Mouse (Mus musculus) midbrain, embryonic 13.5 days (tissue): ENCODE results near the gene Tns3. TPM values are rescaled to one million over a fixed set of nuclear protein-coding genes. Genes with fewer than 3 reads are reported as not detected.
A peak's percentile ranks its signal among the peaks of the same experiment; 100 is the strongest.

Experiments used
- ATAC-seq: fragments of 200-750 bp; cut with Nextera tagmentation; 2 replicates; pipeline ENCODE4 v1.8.0; 2017; ENCODE audit warnings: mild to moderate bottlenecking, moderate TSS enrichment, moderate library complexity
- H3K27ac ChIP-seq: fragments of 300-500 bp; sonication (generic); 2 replicates; pipeline ENCODE4 v1.5.1; 2015; ENCODE audit warnings: inconsistent platforms, mild to moderate bottlenecking, moderate library complexity
- H3K27me3 ChIP-seq: fragments of 300-500 bp; sonication (generic); 2 replicates; pipeline ENCODE4 v1.6.1; 2015; ENCODE audit warnings: mild to moderate bottlenecking, inconsistent platforms
- H3K36me3 ChIP-seq: fragments of 300-500 bp; sonication (generic); 2 replicates; pipeline ENCODE4 v1.6.1; 2015; ENCODE audit warnings: mild to moderate bottlenecking, inconsistent platforms
- H3K4me1 ChIP-seq: fragments of 300-500 bp; sonication (generic); replicated peaks from 2 replicates; pipeline ENCODE4 v1.6.1; 2015; ENCODE audit warnings: inconsistent platforms
- H3K4me2 ChIP-seq: fragments of 300-500 bp; sonication (generic); replicated peaks from 2 replicates; pipeline ENCODE4 v1.6.1; 2015; ENCODE audit warnings: moderate library complexity, mild to moderate bottlenecking, inconsistent platforms
- H3K4me3 ChIP-seq: fragments of 300-500 bp; sonication (generic); replicated peaks from 2 replicates; pipeline ENCODE4 v1.5.1; 2015; ENCODE audit warnings: mild to moderate bottlenecking, inconsistent platforms
- H3K9ac ChIP-seq: fragments of 300-500 bp; sonication (generic); replicated peaks from 2 replicates; pipeline ENCODE4 v1.6.1; 2015; ENCODE audit warnings: mild to moderate bottlenecking, inconsistent platforms
- H3K9me3 ChIP-seq: fragments of 300-500 bp; sonication (generic); 2 replicates; pipeline ENCODE4 v1.6.1; 2016; ENCODE audit warnings: mild to moderate bottlenecking, inconsistent platforms
- WGBS: fragments of 180-500 bp; shearing (Covaris S2); methylation state at CpG from one replicate; pipeline ENCODE4 v1.1.7; 2015; 5-methylcytosine and 5-hydroxymethylcytosine counted together
- polyA plus RNA-seq: library from polyadenylated mRNA; unstranded; fragments of >200 nt; fragmentation: Nextera tagmentation; extraction: Ambion mirVana; gene quantifications from 2 replicates; pipeline ENCODE4 v1.2.1, GENCODE M21; 2015

The Tns3 gene
- polyA plus RNA-seq, 1 experiment from 2014 or later: 4.4 TPM

- Histone ChIP-seq H3K27ac (peak overlapping the region; percentile 55; the same call in 1 of the 2 replicates), H3K9ac (0 out of 2 replicates have a peak overlapping the region, but pooled peaks have one; percentile 12), H3K4me3 (no peak overlapping the region), H3K4me1 (peaks cover 32% of the 10 kb centered on the region), H3K9me3 (no peaks in the 10 kb centered on the region), H3K4me2 (peak overlapping the region; percentile 32), H3K27me3 (peaks cover 3% of the 10 kb centered on the region; the same call in 1 of the 2 replicates), H3K36me3 (no peaks in the 10 kb centered on the region)
- ATAC-seq: peak; percentile 86
- 5% methylated on average over 16 of the region's 16 CpGs for WGBS
These were observed 28.5 kb upstream of the Tns3 start for GRCm38 (mm10) chr11:8692536-8693471.

DNA sequence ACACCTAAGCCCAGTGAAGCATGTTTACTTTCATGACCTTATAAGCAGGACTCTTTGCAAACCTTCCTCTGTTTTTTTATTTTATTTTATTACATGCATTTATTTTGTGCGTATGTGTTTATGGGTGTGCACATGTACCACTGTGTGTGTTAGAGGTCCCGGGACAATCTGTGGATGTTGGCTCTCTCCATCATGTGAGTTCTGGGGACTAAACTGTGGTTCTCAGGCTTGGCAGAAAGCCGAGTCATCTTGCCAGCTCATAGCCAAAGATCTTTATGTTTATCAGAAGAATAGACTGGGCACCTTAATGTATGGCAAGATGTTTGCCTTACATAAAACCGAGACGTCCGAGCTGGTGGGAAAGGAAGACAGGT is 27.8 kb upstream of the Tns3 start:
- ATAC-seq: peak; percentile 3
- Histone ChIP-seq H3K9ac (no peak overlapping the region), H3K36me3 (no peaks in the 10 kb centered on the region), H3K27me3 (peaks cover 3% of the 10 kb centered on the region; the same call in 1 of the 2 replicates), H3K4me3 (no peak overlapping the region), H3K9me3 (no peaks in the 10 kb centered on the region), H3K4me1 (peaks cover 32% of the 10 kb centered on the region), H3K27ac (0 out of 2 replicates have a peak overlapping the region, but pooled peaks have one; percentile 11), H3K4me2 (peak overlapping the region; percentile 32; the same call in 1 of the 2 replicates)
- 54% methylated on average over 6 of the region's 6 CpGs for WGBS

DNA sequence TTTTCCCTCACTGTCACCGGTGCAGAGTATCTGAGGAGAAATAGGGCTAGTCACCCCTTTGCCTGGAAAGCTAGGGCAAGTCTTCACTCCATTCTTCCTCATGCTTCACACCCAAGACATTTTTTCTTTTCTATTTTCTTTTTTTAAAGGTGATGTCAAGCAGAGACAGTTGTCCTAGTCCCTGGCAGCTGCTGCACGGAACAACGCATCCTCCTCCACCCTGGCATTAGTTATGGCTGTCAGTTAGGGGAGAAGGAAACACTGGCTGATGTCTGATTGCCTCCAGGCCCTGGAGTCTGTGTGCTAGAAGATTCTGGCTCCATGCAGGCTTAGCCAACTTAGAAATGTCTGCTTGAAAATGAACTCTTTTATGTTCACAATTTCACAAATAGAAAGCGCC is 27.3 kb upstream of the Tns3 start:
- H3K36me3 ChIP-seq: no peaks in the 10 kb centered on the region
- peaks cover 3% of the 10 kb centered on the region; the same call in 1 of the 2 replicates for H3K27me3 ChIP-seq
- no peak overlapping the region for H3K9ac ChIP-seq
- H3K4me3 ChIP-seq: no peak overlapping the region
- WGBS: 61% methylated on average over 4 of the region's 4 CpGs
- H3K4me2 ChIP-seq: no peak overlapping the region
- H3K4me1 ChIP-seq: peaks cover 32% of the 10 kb centered on the region
- H3K9me3 ChIP-seq: no peaks in the 10 kb centered on the region
- ATAC-seq: no peak; the same call in 1 of the 2 replicates
- H3K27ac ChIP-seq: no peak overlapping the region

DNA sequence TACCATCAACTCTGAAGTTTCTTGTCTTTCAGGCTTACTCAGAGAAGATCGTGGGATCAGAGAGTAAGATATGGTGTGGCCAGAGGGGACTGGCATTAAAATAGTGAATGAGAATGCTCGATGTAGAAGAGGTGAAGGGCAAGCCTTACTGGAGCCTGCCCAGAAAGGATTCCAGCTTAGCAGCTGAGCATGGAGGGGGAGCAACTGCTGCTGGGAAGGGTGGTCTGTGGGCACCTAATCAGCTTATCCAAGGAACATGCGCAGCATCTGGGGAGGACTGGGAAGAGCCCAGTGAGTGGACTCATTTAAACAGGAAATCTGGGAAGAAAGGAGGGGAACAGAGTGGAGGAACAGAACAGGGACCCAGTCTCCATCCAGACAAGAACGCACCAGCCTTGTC is 26.3 kb upstream of the Tns3 start:
- Histone ChIP-seq H3K9me3 (no peaks in the 10 kb centered on the region), H3K9ac (no peak overlapping the region), H3K36me3 (no peaks in the 10 kb centered on the region), H3K4me2 (no peak overlapping the region), H3K4me1 (peaks cover 32% of the 10 kb centered on the region), H3K27me3 (peaks cover 3% of the 10 kb centered on the region; the same call in 1 of the 2 replicates), H3K27ac (no peak overlapping the region), H3K4me3 (no peak overlapping the region)
- 41% methylated on average over 4 of the region's 4 CpGs for WGBS
- ATAC-seq: no peak

DNA sequence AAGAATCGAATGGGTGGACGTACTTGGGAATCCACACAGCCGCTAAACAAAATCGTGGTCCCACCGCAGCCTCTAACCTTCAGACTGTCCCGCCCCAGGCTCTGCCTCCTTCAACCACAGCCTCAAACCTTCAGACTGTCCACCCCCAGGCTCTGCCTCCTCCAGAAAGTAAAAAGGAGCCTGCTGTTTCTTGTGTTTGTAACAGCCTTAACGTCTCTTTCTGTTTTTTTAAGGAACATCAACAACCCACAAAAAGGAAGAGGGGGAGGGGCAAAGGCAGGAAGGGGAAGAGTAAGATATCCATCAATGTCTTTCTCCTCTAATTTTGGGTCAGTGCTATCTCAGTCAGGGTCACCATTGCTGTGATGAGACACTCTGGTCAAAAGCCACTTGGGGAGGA is 25.2 kb upstream of the Tns3 start:
- no peak overlapping the region for H3K4me3 ChIP-seq
- peaks cover 3% of the 10 kb centered on the region; the same call in 1 of the 2 replicates for H3K27me3 ChIP-seq
- no peaks in the 10 kb centered on the region for H3K9me3 ChIP-seq
- WGBS: 90% methylated on average over 7 of the region's 7 CpGs
- H3K27ac ChIP-seq: no peak overlapping the region
- H3K4me1 ChIP-seq: peaks cover 32% of the 10 kb centered on the region
- no peak overlapping the region for H3K4me2 ChIP-seq
- H3K9ac ChIP-seq: no peak overlapping the region
- no peak for ATAC-seq
- no peaks in the 10 kb centered on the region for H3K36me3 ChIP-seq

DNA sequence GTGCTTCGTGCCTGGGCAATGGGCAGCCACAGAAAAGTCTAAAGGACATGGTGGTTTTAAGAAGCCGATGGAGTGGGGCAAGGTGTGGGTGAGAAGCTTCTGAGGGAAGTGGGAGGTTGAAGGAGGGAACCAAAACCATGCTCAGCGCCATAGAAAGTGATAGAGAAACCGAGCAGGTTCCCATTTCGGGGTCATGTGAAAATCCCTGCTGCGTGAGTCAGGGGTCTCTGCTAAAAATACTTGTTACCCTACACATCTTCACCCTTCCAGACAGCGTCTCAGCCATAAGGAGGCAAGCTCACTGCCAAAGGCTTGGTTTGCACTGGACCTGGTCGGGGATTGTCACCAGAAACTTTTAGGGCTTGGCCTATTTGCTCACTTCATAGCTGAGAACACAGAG is 24.6 kb upstream of the Tns3 start:
- Histone ChIP-seq H3K4me1 (peaks cover 32% of the 10 kb centered on the region), H3K4me3 (no peak overlapping the region), H3K36me3 (no peaks in the 10 kb centered on the region), H3K27me3 (peaks cover 3% of the 10 kb centered on the region; the same call in 1 of the 2 replicates), H3K27ac (no peak overlapping the region), H3K9me3 (no peaks in the 10 kb centered on the region), H3K4me2 (no peak overlapping the region), H3K9ac (no peak overlapping the region)
- 94% methylated on average over 8 of the region's 8 CpGs for WGBS
- ATAC-seq: no peak

DNA sequence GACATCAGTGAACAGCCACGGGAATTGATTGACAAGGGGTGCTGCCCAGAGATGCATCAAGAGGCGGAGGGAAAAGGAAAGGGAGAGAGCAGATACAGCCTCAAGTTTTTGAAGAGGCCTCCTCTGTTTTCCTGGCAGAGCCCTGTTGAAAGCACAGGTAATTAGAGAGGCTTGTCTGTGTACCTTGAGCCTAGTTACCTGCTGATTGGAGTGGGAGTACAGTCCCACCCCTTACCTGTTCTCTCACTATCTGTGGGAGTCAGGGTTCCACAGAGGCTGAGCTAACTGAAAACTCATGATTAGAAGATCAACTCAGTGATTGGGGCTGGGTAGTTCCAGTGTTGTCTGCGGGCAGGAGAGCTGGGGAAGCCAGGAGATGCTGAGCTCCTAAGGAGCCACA is 22.2 kb upstream of the Tns3 start:
- Histone ChIP-seq H3K4me2 (no peak overlapping the region), H3K27me3 (peaks cover 3% of the 10 kb centered on the region; the same call in 1 of the 2 replicates), H3K9me3 (no peaks in the 10 kb centered on the region), H3K4me3 (no peak overlapping the region), H3K27ac (no peak overlapping the region), H3K36me3 (no peaks in the 10 kb centered on the region), H3K9ac (no peak overlapping the region), H3K4me1 (peaks cover 10% of the 10 kb centered on the region)
- no peak for ATAC-seq
- 77% methylated on average over 3 of the region's 3 CpGs for WGBS

GRCm38 (mm10) chr11:8686061-8686460 is 21.7 kb upstream of the Tns3 start:
- Histone ChIP-seq H3K36me3 (no peaks in the 10 kb centered on the region), H3K4me1 (peaks cover 7% of the 10 kb centered on the region; the same call in 1 of the 2 replicates), H3K9me3 (no peaks in the 10 kb centered on the region), H3K4me2 (no peak overlapping the region), H3K27me3 (no peaks in the 10 kb centered on the region), H3K27ac (no peak overlapping the region), H3K4me3 (no peak overlapping the region), H3K9ac (no peak overlapping the region)
- ATAC-seq: no peak
- WGBS: 85% methylated on average over 1 of the region's 1 CpGs

DNA sequence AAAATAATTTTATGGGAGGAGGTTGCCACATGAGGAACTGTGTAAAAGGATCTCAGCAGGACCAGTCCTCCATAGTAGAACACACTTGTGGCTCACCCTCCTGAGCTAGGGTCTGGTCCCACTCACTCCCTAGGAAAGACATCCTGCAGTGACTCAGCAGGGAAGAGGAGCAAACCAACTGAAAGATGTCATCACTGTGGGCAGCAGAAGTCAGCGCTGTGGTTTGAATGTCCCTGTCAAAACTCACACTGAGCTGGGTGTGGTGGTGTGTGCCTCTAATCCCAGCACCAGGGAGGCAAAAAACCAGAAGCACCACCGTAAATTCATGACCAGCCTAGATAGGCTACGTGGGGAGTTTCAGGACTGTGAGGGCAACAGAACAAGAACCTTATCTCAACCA is 20.9 kb upstream of the Tns3 start:
- Histone ChIP-seq H3K9ac (no peak overlapping the region), H3K4me3 (no peak overlapping the region), H3K9me3 (no peaks in the 10 kb centered on the region), H3K27me3 (no peaks in the 10 kb centered on the region), H3K36me3 (no peaks in the 10 kb centered on the region), H3K4me1 (0 out of 2 replicates have a peak, but pooled peaks cover 4% of the 10 kb centered on the region), H3K27ac (no peak overlapping the region), H3K4me2 (no peak overlapping the region)
- no peak for ATAC-seq
- 62% methylated on average over 3 of the region's 3 CpGs for WGBS

- Histone ChIP-seq H3K36me3 (no peaks in the 10 kb centered on the region), H3K27me3 (no peaks in the 10 kb centered on the region), H3K9me3 (no peaks in the 10 kb centered on the region), H3K27ac (no peak overlapping the region), H3K4me1 (0 out of 2 replicates have a peak, but pooled peaks cover 4% of the 10 kb centered on the region), H3K4me2 (no peak overlapping the region), H3K9ac (no peak overlapping the region), H3K4me3 (no peak overlapping the region)
- 87% methylated on average over 5 of the region's 5 CpGs for WGBS
- no peak for ATAC-seq
These were observed 19.9 kb upstream of the Tns3 start for GRCm38 (mm10) chr11:8684262-8684661.

DNA sequence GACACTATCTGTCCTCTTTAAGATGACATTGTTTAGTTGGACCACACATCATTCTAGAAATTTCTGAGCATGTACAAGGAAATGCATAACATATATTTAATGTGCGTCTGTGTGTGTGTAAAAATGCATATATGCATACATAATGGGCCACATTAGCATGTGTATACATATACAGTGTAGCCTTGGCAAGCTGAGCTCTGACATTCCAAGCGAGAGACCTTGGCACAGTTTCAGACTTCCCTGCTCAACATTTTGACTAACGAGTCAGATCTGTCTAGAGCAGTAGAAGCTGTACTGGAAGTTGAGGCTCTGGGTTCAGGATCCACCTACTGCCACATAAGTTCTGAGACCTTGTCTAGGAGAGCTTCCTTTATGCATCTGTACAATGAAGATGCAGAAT is 17.0 kb upstream of the Tns3 start:
- H3K27ac ChIP-seq: no peak overlapping the region
- 0 out of 2 replicates have a peak, but pooled peaks cover 4% of the 10 kb centered on the region for H3K4me1 ChIP-seq
- 76% methylated on average over 3 of the region's 3 CpGs for WGBS

GRCm38 (mm10) chr11:8680650-8681049 is 16.3 kb upstream of the Tns3 start:
- H3K9me3 ChIP-seq: no peaks in the 10 kb centered on the region
- H3K4me3 ChIP-seq: no peak overlapping the region
- no peak for ATAC-seq
- no peak overlapping the region for H3K9ac ChIP-seq
- no peak overlapping the region for H3K4me2 ChIP-seq
- H3K36me3 ChIP-seq: no peaks in the 10 kb centered on the region
- 0 out of 2 replicates have a peak, but pooled peaks cover 4% of the 10 kb centered on the region for H3K4me1 ChIP-seq
- 45% methylated on average over 7 of the region's 7 CpGs for WGBS
- H3K27me3 ChIP-seq: no peaks in the 10 kb centered on the region
- no peak overlapping the region for H3K27ac ChIP-seq

More for the DNA sequence above, 17.0 kb upstream of the Tns3 start:
- ATAC-seq: no peak; the same call in 1 of the 2 replicates
- H3K9ac ChIP-seq: no peak overlapping the region
- no peaks in the 10 kb centered on the region for H3K36me3 ChIP-seq
- H3K9me3 ChIP-seq: no peaks in the 10 kb centered on the region
- no peaks in the 10 kb centered on the region for H3K27me3 ChIP-seq
- no peak overlapping the region for H3K4me2 ChIP-seq
- H3K4me3 ChIP-seq: no peak overlapping the region
